Mouse (Mus musculus): ENCODE data around the gene B4galt5. TPM values are rescaled to one million over a fixed set of nuclear protein-coding genes. Genes with fewer than 3 reads are reported as not detected.

Gene B4galt5
- polyA plus RNA-seq, 1 experiment: 59.4 TPM

DNA sequence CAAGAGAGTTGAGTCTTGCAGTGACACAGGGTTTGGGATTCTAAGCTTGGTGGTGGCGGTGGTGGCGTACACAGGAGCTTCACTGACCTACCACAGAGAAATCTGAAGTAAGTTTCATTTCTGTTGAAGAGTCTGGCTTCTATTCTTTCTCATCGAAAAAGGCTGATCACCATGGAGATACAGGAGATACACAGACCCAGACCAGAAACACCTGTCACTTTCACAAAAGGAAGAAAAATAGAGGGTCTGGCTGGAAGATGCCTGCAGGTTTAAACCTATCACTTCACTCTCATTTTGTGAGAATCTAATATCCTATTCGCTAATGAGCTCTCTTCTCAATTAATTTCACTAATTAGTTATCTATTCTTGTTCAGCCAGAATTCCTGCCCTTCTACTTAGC, 1.6 kb downstream of the B4galt5 start:
- Histone ChIP-seq H3K4me3 (replicated peaks; ENCODE audit: insufficient read depth, low read depth, low read length) (peak overlapping the region; percentile 26), H3K4me1 (ENCODE audit: control insufficient read depth, insufficient read depth, low read length) (peaks cover 17% of the 10 kb centered on the region), H3K27me3 (ENCODE audit: control insufficient read depth, insufficient read depth, low read length) (no peaks in the 10 kb centered on the region), H3K27ac (ENCODE audit: insufficient read depth, low read length) (no peak overlapping the region)
- DNase-seq: no peak
- WGBS: 45% methylated on average over 4 of the region's 4 CpGs
- TF ChIP-seq POLR2A (IDR thresholded peaks at IDR 0.05; ENCODE audit: borderline replicate concordance, insufficient read depth, low read length): no peak
- TF ChIP-seq CTCF (IDR thresholded peaks at IDR 0.05; ENCODE audit: borderline replicate concordance, insufficient read depth, low read depth, low read length): no peak

DNA sequence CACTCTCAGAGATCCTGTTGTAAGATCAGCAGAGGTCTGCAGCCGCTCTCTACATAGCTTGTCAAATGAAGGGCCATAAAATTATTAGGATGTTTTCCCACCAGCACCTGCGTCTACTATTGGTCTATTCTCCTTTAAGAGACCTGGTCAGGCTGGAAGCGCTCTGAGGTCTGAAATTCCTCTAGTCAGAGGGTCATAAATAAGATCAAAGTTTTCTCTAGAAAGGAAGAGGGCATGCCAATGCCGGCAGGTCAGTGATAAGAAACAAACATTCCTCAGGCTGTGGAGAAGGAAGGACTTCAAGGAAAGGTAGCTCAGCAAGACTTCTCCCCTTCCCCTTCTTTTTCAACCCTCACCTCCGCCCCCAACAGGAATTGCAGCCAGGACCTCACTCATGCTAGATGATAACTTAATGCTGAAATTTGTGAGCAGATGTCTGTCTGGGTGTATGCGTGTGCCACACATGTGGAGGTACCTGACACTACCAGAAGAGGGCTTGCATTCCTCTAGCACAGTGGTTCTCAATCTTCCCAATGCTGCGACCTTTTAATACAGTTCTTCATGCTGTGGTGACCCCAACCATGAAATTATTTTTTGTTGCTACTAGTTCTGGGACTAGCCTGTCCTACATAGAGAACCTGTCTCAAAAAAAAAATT, 3.3 kb downstream of the B4galt5 start:
- peak in 1 of 2 experiments; percentile 8 for DNase-seq
- H3K4me3 ChIP-seq (replicated peaks; ENCODE audit: insufficient read depth, low read depth, low read length): no peak overlapping the region
- no peak for TF ChIP-seq CTCF (IDR thresholded peaks at IDR 0.05; ENCODE audit: borderline replicate concordance, insufficient read depth, low read depth, low read length)
- TF ChIP-seq POLR2A (IDR thresholded peaks at IDR 0.05; ENCODE audit: borderline replicate concordance, insufficient read depth, low read length): no peak
- no peaks in the 10 kb centered on the region for H3K27me3 ChIP-seq (ENCODE audit: control insufficient read depth, insufficient read depth, low read length)
- H3K4me1 ChIP-seq (ENCODE audit: control insufficient read depth, insufficient read depth, low read length): peaks cover 19% of the 10 kb centered on the region
- H3K27ac ChIP-seq (ENCODE audit: insufficient read depth, low read length): no peak overlapping the region
- WGBS: 90% methylated on average over 7 of the region's 7 CpGs

DNA sequence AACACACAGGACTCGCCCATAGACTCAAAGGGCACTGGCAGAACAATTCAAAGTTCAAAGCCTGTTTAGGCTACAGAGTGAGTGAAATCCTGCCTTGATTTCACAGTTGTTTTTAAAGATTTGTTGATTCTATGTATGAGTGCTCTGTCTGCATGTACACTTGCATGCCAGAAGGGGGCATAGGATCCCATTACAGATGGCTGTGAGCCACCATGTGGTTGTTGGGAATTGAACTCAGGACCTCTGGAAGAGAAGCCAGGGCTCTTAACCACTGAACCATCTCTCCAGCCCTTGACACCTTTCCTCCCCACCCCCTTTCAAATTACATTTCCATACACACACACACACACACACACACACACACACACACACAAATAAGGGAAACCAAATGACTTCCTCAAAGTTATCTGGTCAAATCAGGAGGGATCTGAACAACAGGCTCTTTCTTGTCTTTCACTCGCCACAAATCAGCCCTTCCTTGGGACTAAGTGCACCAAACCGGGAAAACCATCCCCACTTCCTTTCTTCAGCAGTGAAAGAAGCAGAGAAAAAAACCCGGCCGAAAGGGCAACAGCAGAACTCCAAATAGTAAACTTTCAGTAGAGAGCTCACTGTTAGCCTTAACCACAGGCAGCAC, 4.0 kb downstream of the B4galt5 start:
- Histone ChIP-seq H3K4me1 (ENCODE audit: control insufficient read depth, insufficient read depth, low read length) (peaks cover 22% of the 10 kb centered on the region), H3K27me3 (ENCODE audit: control insufficient read depth, insufficient read depth, low read length) (no peaks in the 10 kb centered on the region), H3K4me3 (replicated peaks; ENCODE audit: insufficient read depth, low read depth, low read length) (no peak overlapping the region), H3K27ac (ENCODE audit: insufficient read depth, low read length) (no peak overlapping the region)
- TF ChIP-seq POLR2A (IDR thresholded peaks at IDR 0.05; ENCODE audit: borderline replicate concordance, insufficient read depth, low read length) (no peak), CTCF (IDR thresholded peaks at IDR 0.05; ENCODE audit: borderline replicate concordance, insufficient read depth, low read depth, low read length) (peak; percentile 19; the same call in 1 of the 2 replicates)
- DNase-seq: peak in 1 of 2 experiments; percentile 8
- 88% methylated on average over 5 of the region's 5 CpGs for WGBS

DNA sequence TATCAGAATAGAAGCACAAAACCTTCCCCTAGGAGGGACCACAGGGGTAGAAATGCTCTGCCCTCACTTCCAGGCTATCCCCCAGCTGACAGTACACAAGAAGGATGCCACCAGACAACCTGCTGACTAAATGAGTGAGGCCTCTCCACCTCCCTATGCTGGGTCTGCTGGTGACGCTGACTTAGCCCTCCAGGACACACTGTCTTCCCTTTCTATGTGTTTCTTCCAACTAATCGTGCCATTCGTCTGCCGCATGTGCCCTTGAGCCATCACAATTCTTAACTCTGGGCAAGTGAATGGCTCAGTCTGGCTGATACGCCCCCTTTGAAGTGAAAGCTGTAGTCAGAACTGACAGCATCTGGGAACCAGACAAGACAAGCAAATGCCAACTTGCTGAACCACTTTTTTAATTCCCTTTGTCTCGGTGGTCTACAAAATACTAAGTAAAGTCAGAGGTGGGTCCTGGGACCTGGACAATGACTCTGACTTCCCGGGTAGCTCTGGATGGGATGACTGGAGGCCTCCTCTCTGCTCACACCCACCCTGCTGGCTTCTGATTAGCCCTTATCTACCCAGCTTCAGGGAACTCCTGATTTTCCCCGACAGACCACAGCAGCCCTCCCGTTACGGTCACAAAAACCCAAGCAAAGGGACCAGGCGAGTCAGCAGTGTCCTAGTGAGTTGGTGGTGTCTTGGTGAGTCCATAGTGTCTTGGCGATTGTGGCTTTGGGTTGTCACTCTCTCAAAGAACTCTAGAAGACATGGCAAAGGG, 5.4 kb downstream of the B4galt5 start:
- TF ChIP-seq CTCF (IDR thresholded peaks at IDR 0.05; ENCODE audit: borderline replicate concordance, insufficient read depth, low read depth, low read length): no peak
- TF ChIP-seq POLR2A (IDR thresholded peaks at IDR 0.05; ENCODE audit: borderline replicate concordance, insufficient read depth, low read length): no peak
- H3K27me3 ChIP-seq (ENCODE audit: control insufficient read depth, insufficient read depth, low read length): no peaks in the 10 kb centered on the region
- DNase-seq: peak; percentile 4 to 18
- H3K27ac ChIP-seq (ENCODE audit: insufficient read depth, low read length): no peak overlapping the region
- H3K4me1 ChIP-seq (ENCODE audit: control insufficient read depth, insufficient read depth, low read length): peaks cover 24% of the 10 kb centered on the region
- no peak overlapping the region for H3K4me3 ChIP-seq (replicated peaks; ENCODE audit: insufficient read depth, low read depth, low read length)
- WGBS: 63% methylated on average over 12 of the region's 12 CpGs

DNA sequence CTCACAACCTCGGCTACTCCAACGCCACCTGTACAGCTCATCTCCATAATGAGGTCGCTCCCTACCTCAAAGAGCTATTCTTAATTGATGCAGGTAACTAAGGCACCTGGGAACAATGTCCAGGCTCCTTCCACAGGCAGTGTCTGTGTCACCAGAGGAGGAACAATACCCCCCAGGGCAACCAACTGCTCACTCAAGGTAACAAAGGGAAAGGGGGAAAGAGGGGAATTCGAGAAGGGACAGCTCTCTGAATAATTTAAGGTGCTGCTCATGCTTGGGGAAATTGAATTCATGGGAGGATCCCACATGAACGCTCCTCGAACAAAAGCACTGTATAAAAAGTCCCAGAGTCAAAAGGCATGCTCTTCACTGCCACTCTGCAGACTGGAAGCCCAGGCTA, 6.1 kb downstream of the B4galt5 start:
- H3K27ac ChIP-seq (ENCODE audit: insufficient read depth, low read length): peak overlapping the region; percentile 32; the same call in 1 of the 2 replicates
- 29% methylated on average over 6 of the region's 6 CpGs for WGBS

DNA sequence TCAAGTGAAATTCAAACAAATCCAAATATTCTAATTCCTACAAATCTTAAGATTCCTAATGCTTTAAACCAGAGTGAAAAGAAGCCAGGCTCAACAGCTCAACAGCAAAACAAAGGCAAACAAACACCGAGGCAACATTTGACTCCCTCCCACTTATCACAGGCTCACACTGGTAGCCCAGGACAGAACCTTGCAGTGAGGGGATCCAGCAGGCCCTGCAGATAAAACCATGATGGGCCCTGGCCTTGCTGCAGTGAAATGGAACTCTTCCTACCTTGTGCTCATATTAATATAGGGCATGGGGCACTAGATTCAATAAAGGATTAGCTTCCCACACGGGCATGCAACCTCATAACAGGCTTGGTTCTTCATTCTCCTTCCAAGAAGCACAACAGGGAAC, 11.4 kb downstream of the B4galt5 start:
- WGBS: 70% methylated on average over 2 of the region's 2 CpGs
- TF ChIP-seq POLR2A (IDR thresholded peaks at IDR 0.05; ENCODE audit: borderline replicate concordance, insufficient read depth, low read length) (no peak), CTCF (IDR thresholded peaks at IDR 0.05; ENCODE audit: borderline replicate concordance, insufficient read depth, low read depth, low read length) (no peak)

More for the DNA sequence above, 6.1 kb downstream of the B4galt5 start:
- Histone ChIP-seq H3K4me3 (replicated peaks; ENCODE audit: insufficient read depth, low read depth, low read length) (no peak overlapping the region), H3K27me3 (ENCODE audit: control insufficient read depth, insufficient read depth, low read length) (no peaks in the 10 kb centered on the region), H3K4me1 (ENCODE audit: control insufficient read depth, insufficient read depth, low read length) (peaks cover 31% of the 10 kb centered on the region)
- TF ChIP-seq CTCF (IDR thresholded peaks at IDR 0.05; ENCODE audit: borderline replicate concordance, insufficient read depth, low read depth, low read length) (no peak), POLR2A (IDR thresholded peaks at IDR 0.05; ENCODE audit: borderline replicate concordance, insufficient read depth, low read length) (no peak)
- peak; percentile 12 to 20 for DNase-seq

DNA sequence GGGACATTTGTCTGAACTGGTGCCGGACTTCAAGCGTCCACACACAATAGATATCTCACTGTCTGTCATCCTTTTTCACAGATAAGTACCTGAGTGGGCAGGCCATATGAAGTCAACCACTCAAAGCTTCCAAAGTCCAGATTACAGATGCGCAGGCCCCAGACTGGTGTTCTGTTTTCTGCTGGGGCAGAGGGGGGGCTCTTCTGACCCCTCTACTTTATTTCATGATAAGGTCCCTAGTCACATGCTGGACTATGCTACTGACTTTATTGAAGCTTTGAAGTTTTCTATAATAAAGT, 11.8 kb downstream of the B4galt5 start:
- WGBS: 47% methylated on average over 3 of the region's 3 CpGs
- H3K27me3 ChIP-seq (ENCODE audit: control insufficient read depth, insufficient read depth, low read length): no peaks in the 10 kb centered on the region
- no peak overlapping the region for H3K4me3 ChIP-seq (replicated peaks; ENCODE audit: insufficient read depth, low read depth, low read length)
- peaks cover 45% of the 10 kb centered on the region for H3K4me1 ChIP-seq (ENCODE audit: control insufficient read depth, insufficient read depth, low read length)
- DNase-seq: no peak
- H3K27ac ChIP-seq (ENCODE audit: insufficient read depth, low read length): peak overlapping the region; percentile 75
- TF ChIP-seq POLR2A (IDR thresholded peaks at IDR 0.05; ENCODE audit: borderline replicate concordance, insufficient read depth, low read length): no peak
- TF ChIP-seq CTCF (IDR thresholded peaks at IDR 0.05; ENCODE audit: borderline replicate concordance, insufficient read depth, low read depth, low read length): no peak

More for the DNA sequence above, 11.4 kb downstream of the B4galt5 start:
- DNase-seq: no peak
- peaks cover 43% of the 10 kb centered on the region for H3K4me1 ChIP-seq (ENCODE audit: control insufficient read depth, insufficient read depth, low read length)
- no peaks in the 10 kb centered on the region for H3K27me3 ChIP-seq (ENCODE audit: control insufficient read depth, insufficient read depth, low read length)
- no peak overlapping the region for H3K27ac ChIP-seq (ENCODE audit: insufficient read depth, low read length)
- H3K4me3 ChIP-seq (replicated peaks; ENCODE audit: insufficient read depth, low read depth, low read length): no peak overlapping the region
